Mouse (Mus musculus) adrenal gland, adult 8-10 months (tissue): ENCODE data around the gene Vsx1. TPM values are rescaled to one million over a fixed set of nuclear protein-coding genes. Genes with fewer than 3 reads are reported as not detected.

Experiments
- DNase-seq: peaks from one replicate; pipeline ENCODE4 v3.0.0; 2022
- total RNA-seq, 4 experiments: library from RNA; stranded (reverse); gene quantifications; 2 replicates each; pipeline ENCODE4 v1.2.4; 2022

The Vsx1 gene
- total RNA-seq, 4 experiments from 2014 or later, result not detected

DNA sequence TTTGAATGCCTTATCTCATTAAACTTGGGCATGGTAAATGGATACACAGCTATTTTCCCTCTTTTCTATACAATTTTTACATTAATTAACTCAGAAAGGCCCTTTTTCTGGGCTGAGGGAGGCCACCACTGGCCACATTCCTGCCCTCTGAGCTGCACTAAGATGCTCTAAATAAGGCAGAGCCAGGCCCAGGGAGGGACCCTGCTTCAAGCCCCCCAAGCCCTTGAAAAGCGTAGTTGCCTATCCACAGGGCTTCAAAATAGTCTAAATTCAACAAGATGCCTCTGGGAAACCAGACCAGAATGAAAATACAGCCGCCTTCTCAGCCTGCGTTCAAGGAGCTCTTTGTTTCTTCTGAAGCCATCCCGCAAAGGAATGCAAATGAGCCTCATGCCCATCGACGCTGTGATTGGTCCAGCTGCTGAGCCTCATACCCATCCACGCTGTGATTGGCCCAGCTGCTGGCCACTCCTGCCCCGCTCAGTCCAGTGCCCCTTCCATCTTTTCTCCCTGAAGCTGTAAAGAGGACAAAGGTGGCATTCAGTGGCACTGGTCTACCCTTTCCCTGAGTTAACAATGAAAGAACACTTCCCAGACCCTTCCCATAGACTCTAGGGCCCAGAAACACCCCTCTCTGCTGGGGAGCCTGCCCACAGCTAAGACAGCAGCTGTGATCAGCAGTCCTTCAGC lies 45.3 kb downstream of the Vsx1 start:
- DNase-seq, result no peak

DNA sequence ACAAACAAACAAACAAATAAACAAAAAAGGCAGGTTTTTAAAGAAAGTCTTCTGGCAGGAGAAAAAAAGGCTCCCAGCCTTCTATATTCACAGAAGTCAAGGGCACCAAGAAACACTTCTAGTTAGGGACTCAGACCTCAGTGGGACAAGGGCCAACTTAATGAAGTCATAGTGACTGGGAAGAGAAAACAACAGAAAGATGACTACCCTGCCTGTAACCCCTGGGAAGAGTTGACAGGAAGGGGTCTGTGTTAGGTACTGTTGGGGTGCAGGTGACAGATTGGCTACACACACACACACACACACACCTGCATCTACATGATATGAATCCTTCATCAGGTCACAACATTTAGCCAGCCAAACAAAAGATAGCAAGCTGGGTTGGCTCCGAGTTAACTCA lies 46.0 kb downstream of the Vsx1 start:
- no peak for DNase-seq

DNA sequence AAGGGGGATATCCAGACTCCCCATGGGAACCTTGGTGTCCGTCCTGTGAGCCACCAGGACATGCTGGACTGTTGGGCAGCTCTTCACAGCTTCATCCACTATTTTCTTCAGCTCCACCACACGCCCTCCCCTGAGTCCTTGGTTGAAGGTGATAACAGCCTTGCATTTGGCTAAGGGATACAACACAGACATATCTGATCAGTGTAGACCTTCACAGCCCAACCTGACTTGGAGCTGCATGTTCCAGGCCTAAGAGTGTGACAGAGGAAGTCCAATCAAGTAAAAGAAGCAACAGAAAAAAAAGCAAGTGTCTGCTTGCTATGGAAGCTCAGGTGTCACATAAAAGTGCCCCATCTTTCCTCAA lies 50.8 kb downstream of the Vsx1 start:
- DNase-seq, result no peak

DNA sequence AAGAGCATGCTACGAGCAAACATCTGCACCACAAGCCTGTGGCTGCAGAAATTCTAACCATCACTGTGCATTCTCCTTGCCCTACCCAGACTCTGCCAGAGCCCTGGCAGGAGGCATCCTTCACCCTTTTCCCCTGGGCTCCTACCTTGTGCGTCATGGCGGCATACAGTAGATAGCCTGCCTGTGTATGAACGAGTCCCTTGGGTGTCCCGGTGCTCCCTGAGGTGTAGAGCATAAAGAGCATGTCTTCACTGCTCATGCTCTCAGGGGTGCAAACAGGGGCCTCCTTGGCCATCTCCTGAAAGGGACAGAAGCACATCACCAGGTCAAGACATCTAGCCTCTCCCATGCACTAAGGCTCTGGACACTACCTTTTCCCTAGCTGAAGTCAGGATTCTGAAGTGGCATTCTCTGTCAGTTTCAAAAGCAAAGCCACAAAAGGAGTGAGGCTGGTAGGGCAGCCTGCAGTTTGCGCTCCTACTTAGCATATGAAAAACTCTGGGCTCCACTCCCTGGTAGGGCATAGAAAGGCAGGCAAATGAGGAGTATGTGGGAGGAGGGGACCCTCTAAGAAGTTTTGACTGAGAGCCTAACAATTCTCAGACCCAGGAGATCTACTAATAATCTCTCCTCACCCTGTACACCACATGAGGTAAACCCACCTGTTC lies 51.3 kb downstream of the Vsx1 start:
- DNase-seq, result no peak

DNA sequence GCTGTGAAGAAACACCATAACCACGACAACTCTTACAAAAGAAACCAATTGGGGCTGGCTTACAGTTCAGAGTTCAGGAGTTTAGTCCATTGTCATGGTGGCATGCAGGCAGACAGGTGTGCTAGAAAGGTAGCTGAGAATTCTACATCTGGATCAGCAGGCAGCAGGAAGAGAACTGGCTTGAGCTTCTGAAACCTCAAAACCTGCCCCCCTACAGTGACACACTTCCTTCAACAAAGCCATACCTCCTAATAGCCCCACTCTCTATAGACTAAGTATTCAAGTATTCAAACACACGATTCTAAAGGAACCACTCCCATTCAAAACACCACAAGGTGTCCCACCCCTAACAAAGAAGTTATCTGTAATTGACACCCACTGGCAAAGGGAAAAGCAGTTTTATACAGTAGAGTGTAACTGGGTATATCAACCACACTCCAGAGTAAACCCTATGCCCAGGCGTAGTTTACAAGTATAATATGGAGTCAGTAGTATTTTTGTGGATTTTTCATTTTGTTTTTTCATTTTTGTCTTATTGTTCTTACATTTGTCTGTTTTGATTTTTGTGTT lies 53.2 kb downstream of the Vsx1 start:
- DNase-seq, result no peak

Other genes with a start within 250 kb of the Vsx1 start
- gene Zfp442, start 237.9 kb downstream of the Vsx1 start, total RNA-seq, result 1 to 10 TPM; 6.7 to 9.1 (median 7.5) TPM
- 1 to 10 TPM; 1.6 to 2.4 (median 1.8) TPM for gene Zfp345, start 204.3 kb downstream of the Vsx1 start, total RNA-seq
- gene Cst7, start 118.9 kb downstream of the Vsx1 start, total RNA-seq, result under 1 TPM in 1 of 4 experiments, not detected in 3; 0.37 TPM
- gene Apmap, start 80.8 kb downstream of the Vsx1 start, total RNA-seq, result 100 to 1,000 TPM in 2 of 4 experiments, 10 to 100 TPM in 2; 83.0 to 114 (median 103) TPM
- gene Acss1, start 20.9 kb downstream of the Vsx1 start, total RNA-seq, result 10 to 100 TPM; 17.3 to 20.6 (median 18.0) TPM
- 1 to 10 TPM; 6.4 to 9.8 (median 8.7) TPM for gene Entpd6, start 59.7 kb upstream of the Vsx1 start, total RNA-seq
- 10 to 100 TPM; 42.0 to 71.6 (median 58.0) TPM for gene Pygb, start 97.4 kb upstream of the Vsx1 start, total RNA-seq
- 100 to 1,000 TPM in 1 of 4 experiments, 10 to 100 TPM in 3; 76.1 to 111 (median 90.2) TPM for gene Abhd12, start 215.4 kb upstream of the Vsx1 start, total RNA-seq
- 1 to 10 TPM; 2.4 to 2.7 (median 2.6) TPM for gene Gins1, start 216.0 kb upstream of the Vsx1 start, total RNA-seq